Comparison of ENCODE assay signal across 25 mouse cellular contexts in genomic region chr10:36304746-36305145, GRCm38 (mm10).
"Had no signal": no experiment of that assay in that cellular context is flagged by ENCODE, and none has a peak within 500 bp of the region (broad histone marks: within the 10 kb centered on the region; RNA-seq: fewer than 3 reads in every experiment).

No protein-coding gene starts in this region.

- H3K9ac ChIP-seq: heart, embryonic 13.5 days; heart, embryonic 15.5 days; hindbrain, embryonic 13.5 days; hindbrain, embryonic 15.5 days; kidney, embryonic 15.5 days; limb, embryonic 13.5 days; limb, embryonic 15.5 days; liver, embryonic 12.5 days; liver, embryonic 14.5 days had no signal

- H3K4me3 ChIP-seq: gastrocnemius, adult 2 months; heart, adult 2 months; heart, embryonic 13.5 days; heart, embryonic 15.5 days; hindbrain, embryonic 13.5 days; hindbrain, embryonic 15.5 days; kidney, embryonic 15.5 days; limb, embryonic 13.5 days; limb, embryonic 15.5 days; liver, embryonic 12.5 days had no signal

- H3K4me1 ChIP-seq: heart, embryonic 13.5 days; heart, embryonic 15.5 days; hindbrain, embryonic 13.5 days; hindbrain, embryonic 15.5 days; kidney, embryonic 15.5 days; limb, embryonic 13.5 days; limb, embryonic 15.5 days; liver, embryonic 12.5 days had no signal

- H3K9me3 ChIP-seq: heart, embryonic 13.5 days; heart, embryonic 15.5 days; hindbrain, embryonic 13.5 days; hindbrain, embryonic 15.5 days; kidney, embryonic 15.5 days; limb, embryonic 13.5 days; limb, embryonic 15.5 days; liver, embryonic 12.5 days had no signal

- H3K36me3 ChIP-seq: heart, embryonic 13.5 days; heart, embryonic 15.5 days; hindbrain, embryonic 13.5 days; hindbrain, embryonic 15.5 days; kidney, embryonic 15.5 days; limb, embryonic 13.5 days; limb, embryonic 15.5 days; liver, embryonic 12.5 days had no signal

- H3K27ac ChIP-seq: gastrocnemius, adult 2 months; heart, adult 2 months; heart, embryonic 13.5 days; heart, embryonic 15.5 days; hindbrain, embryonic 13.5 days; hindbrain, embryonic 15.5 days; hindbrain, postnatal 0 days; kidney, embryonic 15.5 days; kidney, postnatal 0 days; limb, embryonic 13.5 days; limb, embryonic 15.5 days; liver, embryonic 12.5 days; liver, embryonic 14.5 days had no signal

- DNase-seq: gastrocnemius, adult 2 months; gastrocnemius, postnatal 10 days; gastrocnemius, postnatal 25 days; heart, adult 2 months; heart, postnatal 14 days; heart, postnatal 36 days; kidney, adult 11 months; kidney, adult 2 months; kidney, adult 9 months; kidney, postnatal 14 days; kidney, postnatal 36 days; layer of hippocampus, adult 9-11 months; layer of hippocampus, postnatal 36 days; left cerebral cortex, postnatal 4 days had no signal
